Mouse (Mus musculus) induced T-regulatory cell, adult 2 months (primary cell): ENCODE measurements around the gene Popdc3.
"Not testable (repeated sequence)": the region's sequence is repeated elsewhere in the genome, so short reads cannot be mapped to it uniquely, and the experiment has no call there.

ENCODE experiments used
- DNase-seq: peaks from one replicate; pipeline ENCODE4 v3.0.0-alpha.2; 2012; ENCODE audit warnings: low read depth

Popdc3 gene

GRCm38 (mm10) chr10:45311624-45312023, 133.7 kb downstream of the Popdc3 start:
- no peak for DNase-seq

- DNase-seq = no peak
Observed at GRCm38 (mm10) chr10:45314865-45315264, 137.0 kb downstream of the Popdc3 start.

- no peak for DNase-seq
Observed at GRCm38 (mm10) chr10:45318922-45319321, 141.0 kb downstream of the Popdc3 start.

- no peak for DNase-seq
Observed at GRCm38 (mm10) chr10:45320296-45320695, 142.4 kb downstream of the Popdc3 start.

GRCm38 (mm10) chr10:45324159-45324558, 146.3 kb downstream of the Popdc3 start:
- no peak for DNase-seq

- DNase-seq = no peak
Observed at GRCm38 (mm10) chr10:45328196-45329000, 150.5 kb downstream of the Popdc3 start.

- no peak for DNase-seq
Observed at GRCm38 (mm10) chr10:45334925-45335324, 157.0 kb downstream of the Popdc3 start.

- DNase-seq = no peak
Observed at GRCm38 (mm10) chr10:45335434-45336422, 157.8 kb downstream of the Popdc3 start, which contains the start of gene Bves. Bves (plus strand) TSS chr10:45335772.

- DNase-seq = no peak
Observed at GRCm38 (mm10) chr10:45339106-45339505, 161.2 kb downstream of the Popdc3 start.

- peak; percentile 3 for DNase-seq
Observed at GRCm38 (mm10) chr10:45344381-45344780, 166.5 kb downstream of the Popdc3 start.

GRCm38 (mm10) chr10:45345217-45345616, 167.3 kb downstream of the Popdc3 start:
- DNase-seq = no peak

- DNase-seq = not testable (repeated sequence)
Observed at GRCm38 (mm10) chr10:45348143-45348542, 170.2 kb downstream of the Popdc3 start.

GRCm38 (mm10) chr10:45356091-45356490, 178.2 kb downstream of the Popdc3 start:
- DNase-seq = no peak

- DNase-seq = no peak
Observed at GRCm38 (mm10) chr10:45363396-45363795, 185.5 kb downstream of the Popdc3 start.

GRCm38 (mm10) chr10:45366987-45367705, 189.2 kb downstream of the Popdc3 start:
- DNase-seq = no peak
